Mouse (Mus musculus) retina, postnatal 1 day (tissue): ENCODE results near the gene Duoxa2.
A peak's percentile ranks its signal among the peaks of the same experiment; 100 is the strongest.
"Not testable (repeated sequence)": the region's sequence is repeated elsewhere in the genome, so short reads cannot be mapped to it uniquely, and the experiment has no call there.

Experiments used
- DNase-seq: peaks from one replicate; pipeline ENCODE4 v3.0.0-alpha.2; 2012

The Duoxa2 gene

GRCm38 (mm10) chr2:122309647-122310046 lies 10.9 kb downstream of the Duoxa2 start:
- DNase-seq, result no peak

DNA sequence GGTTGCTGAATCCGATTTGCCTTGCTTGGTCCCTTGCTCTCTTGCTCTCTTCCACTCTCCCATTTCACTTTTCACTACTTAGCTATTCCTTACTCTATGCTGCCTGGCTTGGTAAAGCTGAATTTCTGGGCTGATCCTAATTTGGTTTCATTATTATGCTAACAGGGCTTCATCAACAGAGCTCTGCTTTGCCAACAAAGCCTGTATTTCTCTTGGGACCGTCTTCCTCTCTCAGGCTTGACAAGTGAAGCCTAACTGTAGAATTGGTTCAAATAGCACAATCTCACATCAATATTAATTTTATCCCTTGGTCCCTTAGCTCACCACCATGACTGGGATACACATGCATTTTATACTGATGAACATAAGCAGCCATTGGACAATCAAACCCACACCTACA lies 12.9 kb downstream of the Duoxa2 start:
- no peak for DNase-seq

GRCm38 (mm10) chr2:122312722-122313417 lies 14.2 kb downstream of the Duoxa2 start:
- peak; percentile 79 for DNase-seq

- peak; percentile 29 for DNase-seq
Measured at GRCm38 (mm10) chr2:122313536-122313935, 14.8 kb downstream of the Duoxa2 start, which contains the start of gene Duoxa1. Gene Duoxa1, minus strand, starts transcription at chr2:122313730.

- no peak for DNase-seq
Measured at GRCm38 (mm10) chr2:122315372-122315771, 16.7 kb downstream of the Duoxa2 start, which contains the start of gene Duox1. Gene Duox1, plus strand, starts transcription at chr2:122315672.

GRCm38 (mm10) chr2:122317384-122317783 lies 18.7 kb downstream of the Duoxa2 start:
- no peak for DNase-seq

- DNase-seq, result no peak
Measured at GRCm38 (mm10) chr2:122323960-122324359, 25.3 kb downstream of the Duoxa2 start.

DNA sequence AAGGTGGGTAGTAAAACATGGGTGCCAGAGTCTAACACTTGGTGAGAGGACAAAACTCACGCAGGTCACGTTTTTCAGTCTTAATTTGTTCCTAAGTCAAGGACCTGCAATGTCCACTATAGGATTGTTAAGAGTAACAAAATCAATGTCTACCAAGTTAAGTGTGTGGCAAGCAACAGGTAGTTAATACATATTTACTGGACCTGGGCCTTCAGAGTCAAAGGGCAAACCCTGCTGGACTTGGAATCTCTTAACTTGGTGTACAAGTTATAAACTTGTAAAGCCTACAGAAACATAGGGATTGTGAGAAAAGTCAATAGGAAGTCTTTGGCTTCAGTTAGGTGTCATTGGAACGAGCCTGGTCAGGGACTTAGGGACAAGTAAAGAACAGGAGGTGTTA lies 25.9 kb downstream of the Duoxa2 start:
- DNase-seq, result no peak

- no peak for DNase-seq
Measured at GRCm38 (mm10) chr2:122325361-122325760, 26.7 kb downstream of the Duoxa2 start.

DNA sequence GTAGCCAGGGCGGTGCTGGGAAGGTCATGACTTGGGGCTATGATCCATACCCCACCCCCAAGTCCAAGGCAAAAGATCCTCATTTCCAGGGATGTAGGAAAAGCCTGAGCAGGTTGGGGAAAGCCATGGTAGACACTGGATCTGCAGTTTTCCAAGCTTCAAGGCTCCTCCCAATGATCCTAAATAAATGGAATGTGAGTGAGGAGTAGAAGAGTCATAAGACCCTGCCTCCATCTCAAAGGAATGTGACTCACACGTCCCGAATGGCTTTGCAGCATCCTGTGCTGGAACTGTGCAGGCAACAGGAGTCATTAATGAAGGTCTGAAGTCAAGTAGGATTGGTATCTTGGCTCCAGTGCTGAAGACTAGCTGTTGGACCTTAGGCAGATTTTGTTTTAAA lies 29.3 kb downstream of the Duoxa2 start:
- no peak for DNase-seq

- not testable (repeated sequence) for DNase-seq
Measured at GRCm38 (mm10) chr2:122330317-122330716, 31.6 kb downstream of the Duoxa2 start.

DNA sequence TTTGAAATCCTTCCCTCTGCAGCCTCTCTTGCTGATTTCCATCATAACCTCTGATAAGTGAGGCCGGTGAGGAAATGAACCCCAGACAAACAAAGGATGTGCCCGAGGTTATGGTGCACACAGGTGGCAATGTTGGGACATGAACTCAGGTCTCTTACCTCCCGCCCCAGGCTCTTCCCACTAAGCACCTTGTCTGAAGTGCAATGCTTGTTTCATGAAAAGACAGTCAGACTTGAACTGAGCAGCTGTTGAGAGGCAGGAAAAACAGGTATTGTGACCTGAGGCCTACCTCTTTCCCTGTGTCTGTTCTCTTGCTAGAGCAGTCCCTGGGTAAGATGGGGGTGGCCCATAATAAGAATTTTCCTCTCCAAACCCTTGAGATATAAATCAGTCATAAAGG lies 33.5 kb downstream of the Duoxa2 start:
- no peak for DNase-seq

GRCm38 (mm10) chr2:122334170-122334569 lies 35.5 kb downstream of the Duoxa2 start:
- DNase-seq, result no peak

GRCm38 (mm10) chr2:122337291-122337690 lies 38.6 kb downstream of the Duoxa2 start:
- peak; percentile 36 for DNase-seq

DNA sequence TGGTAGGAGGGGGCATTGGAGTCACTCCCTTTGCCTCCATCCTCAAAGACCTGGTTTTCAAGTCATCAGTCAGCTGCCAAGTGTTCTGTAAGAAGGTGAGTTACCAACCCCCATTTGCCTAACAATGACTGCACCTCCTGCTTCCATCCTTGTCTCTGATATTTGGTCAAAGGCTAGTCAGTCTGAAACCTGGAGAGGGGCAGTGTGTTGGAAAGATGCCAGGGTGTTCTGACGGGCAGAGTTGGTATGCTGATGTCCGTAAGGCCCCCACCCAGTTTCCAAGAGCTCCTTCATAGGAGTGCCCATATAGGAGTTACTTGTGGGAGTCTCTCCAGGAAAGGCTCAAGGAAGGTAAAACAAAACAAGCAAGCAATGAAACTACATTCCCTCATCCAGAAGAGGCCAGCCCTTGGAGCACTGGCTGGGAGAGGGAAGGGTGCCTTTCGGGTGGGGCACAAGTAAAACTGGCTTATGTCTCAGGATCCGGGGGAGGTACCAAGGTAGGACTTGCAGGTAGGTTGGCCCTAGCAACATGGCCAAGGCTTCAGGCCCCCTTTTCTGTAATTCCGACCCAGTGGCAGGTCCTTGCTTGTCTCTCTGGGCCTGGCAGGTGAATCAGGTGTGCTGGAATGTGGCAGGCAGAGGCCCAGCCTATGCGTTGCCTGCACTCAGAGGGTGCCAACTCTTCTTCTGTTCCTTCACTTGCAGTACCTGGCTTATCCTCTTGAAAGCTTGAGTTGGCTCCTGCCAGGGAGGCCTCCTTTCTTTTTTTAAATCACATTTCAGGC lies 46.6 kb downstream of the Duoxa2 start:
- no peak for DNase-seq

- not testable (repeated sequence) for DNase-seq
Measured at GRCm38 (mm10) chr2:122346164-122346563, 47.5 kb downstream of the Duoxa2 start.

DNA sequence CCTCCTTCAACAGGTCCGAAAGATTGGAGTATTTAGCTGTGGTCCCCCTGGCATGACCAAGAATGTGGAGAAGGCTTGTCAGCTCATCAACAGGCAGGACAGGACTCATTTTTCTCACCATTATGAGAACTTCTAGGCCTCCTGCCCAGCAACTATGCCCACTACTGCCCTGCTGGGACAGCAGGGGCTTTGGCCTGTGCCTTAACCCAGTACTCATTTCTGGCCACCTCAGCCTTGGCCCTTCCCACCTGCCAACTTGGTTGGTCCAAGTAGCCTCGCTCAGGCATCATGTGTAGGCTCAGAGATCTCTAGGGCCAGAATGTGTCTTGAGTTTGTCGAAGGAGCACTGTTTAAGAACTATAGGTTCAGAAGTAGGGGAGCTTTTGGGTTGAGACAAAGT lies 48.6 kb downstream of the Duoxa2 start:
- DNase-seq, result no peak

- DNase-seq, result peak; percentile 94
Measured at GRCm38 (mm10) chr2:122348531-122349131, 49.9 kb downstream of the Duoxa2 start.

DNA sequence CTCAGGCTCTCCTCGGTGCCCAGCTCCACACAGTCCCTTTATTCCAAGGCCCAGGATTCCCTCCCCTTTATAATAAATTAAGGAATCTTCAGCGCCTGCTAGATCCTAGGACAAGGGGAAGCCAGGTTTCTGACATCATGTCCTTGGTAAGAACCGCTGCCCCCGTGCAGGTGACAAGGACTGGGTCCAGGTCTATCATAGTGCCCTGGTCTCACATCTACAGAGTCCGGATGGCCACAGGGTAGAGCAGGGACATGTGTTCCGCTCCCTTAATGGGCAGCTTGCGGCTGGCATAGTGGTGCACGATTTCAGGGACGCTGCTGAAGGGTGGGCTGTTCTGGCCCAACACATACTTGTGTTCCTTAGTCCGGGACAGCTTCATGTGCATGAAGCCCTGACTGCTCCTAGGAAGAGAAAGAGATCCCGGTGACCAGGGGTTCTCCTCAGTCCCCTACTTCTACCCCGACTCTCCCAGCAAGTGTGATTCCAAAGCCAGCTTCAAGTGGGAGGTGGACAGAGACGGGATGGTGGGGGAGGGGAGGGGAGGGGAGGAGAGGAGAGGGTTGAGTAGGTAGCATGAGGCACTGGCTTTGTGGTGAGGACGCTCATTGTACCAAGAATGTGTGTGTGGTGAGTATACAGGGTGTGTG lies 50.6 kb downstream of the Duoxa2 start:
- no peak for DNase-seq

DNA sequence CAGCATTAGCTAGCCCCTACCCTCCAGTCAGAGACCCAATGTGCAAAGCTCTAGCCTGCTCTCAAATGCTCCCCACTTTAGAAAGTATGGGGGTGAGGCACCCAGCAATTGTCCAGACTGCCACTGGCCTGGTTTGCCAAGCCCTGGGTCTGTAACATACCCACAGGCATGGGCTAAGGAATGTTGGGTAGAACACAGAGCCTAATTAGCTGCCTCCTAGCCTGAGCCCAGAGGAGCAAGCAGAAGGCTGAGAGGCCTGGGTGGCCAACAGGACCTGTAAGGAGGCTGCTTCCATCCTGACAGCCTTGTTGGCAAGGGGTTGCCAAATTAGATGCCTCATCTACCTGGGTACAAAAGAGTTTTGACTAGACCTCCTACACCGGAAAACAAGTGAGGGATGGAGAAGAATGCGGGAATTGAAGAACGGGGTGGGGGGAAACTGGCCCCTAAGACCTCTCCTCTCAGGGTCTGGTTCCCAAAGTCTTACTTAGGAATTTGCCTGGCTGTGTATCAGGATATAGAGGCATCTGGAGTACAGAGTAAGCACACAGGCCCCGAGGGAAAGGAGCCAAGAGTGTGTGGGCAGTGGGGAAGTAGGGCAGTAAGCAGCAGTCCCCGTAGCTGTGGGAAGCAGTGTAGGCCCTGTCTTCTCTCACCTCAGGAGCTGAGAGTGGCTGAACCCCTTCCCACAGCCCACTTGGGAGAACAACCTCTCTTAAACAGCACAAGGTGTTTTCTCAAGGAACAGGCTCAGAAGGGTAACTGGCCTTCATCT lies 52.6 kb downstream of the Duoxa2 start:
- DNase-seq, result no peak

DNA sequence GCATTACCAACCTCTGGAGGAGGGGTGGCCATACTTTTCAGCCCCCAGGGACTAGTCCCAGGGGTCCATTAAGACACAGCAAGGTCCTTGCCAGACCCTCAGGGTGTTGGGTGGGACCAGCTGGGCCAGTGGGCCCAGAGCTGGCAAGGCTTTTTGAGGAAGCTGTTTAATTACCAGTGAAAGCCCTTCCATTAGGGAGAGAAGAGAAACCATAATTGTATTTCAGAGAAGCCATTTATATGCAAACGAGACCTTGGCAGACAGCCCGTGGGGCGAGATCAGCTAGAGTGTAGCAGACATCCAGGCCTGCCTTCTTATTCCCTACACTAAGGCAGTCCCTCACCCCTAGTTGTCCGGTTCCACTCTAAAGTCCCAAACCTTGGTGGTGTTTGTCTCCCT lies 53.2 kb downstream of the Duoxa2 start:
- DNase-seq, result peak; percentile 68
